Mouse (Mus musculus) lung, postnatal 0 days (tissue): ENCODE results near the gene Ercc8. TPM values are rescaled to one million over a fixed set of nuclear protein-coding genes. Genes with fewer than 3 reads are reported as not detected.

Experiments
- ATAC-seq: fragments of 200-750 bp; cut with Nextera tagmentation; 2 replicates; pipeline ENCODE4 v1.8.0; 2017; ENCODE audit warnings: moderate library complexity
- DNase-seq: peaks from one replicate; pipeline ENCODE4 v3.0.0-alpha.2; 2016; ENCODE audit warnings: low spot score
- H3K27ac ChIP-seq: fragments of 300-500 bp; sonication (generic); 2 replicates; pipeline ENCODE4 v1.5.1; 2014; ENCODE audit warnings: antibody characterized with exemption, mild to moderate bottlenecking, low read length, mixed read lengths
- H3K27me3 ChIP-seq: fragments of 300-500 bp; sonication (generic); replicated peaks from 2 replicates; pipeline ENCODE4 v1.6.1; 2014; ENCODE audit warnings: low read length, mixed read lengths; ENCODE audit not compliant: insufficient read depth
- H3K36me3 ChIP-seq: fragments of 300-500 bp; sonication (generic); 2 replicates; pipeline ENCODE4 v1.6.1; 2014; ENCODE audit warnings: low read length, mixed read lengths; ENCODE audit not compliant: insufficient read depth
- H3K4me1 ChIP-seq: fragments of 300-500 bp; sonication (generic); 2 replicates; pipeline ENCODE4 v1.6.1; 2014; ENCODE audit warnings: antibody characterized with exemption, low read depth, low read length, mixed read lengths; ENCODE audit not compliant: insufficient read depth
- H3K4me2 ChIP-seq: fragments of 300-500 bp; sonication (generic); replicated peaks from 2 replicates; pipeline ENCODE4 v1.6.1; 2014; ENCODE audit warnings: low read depth, mild to moderate bottlenecking, low read length, moderate library complexity, mixed read lengths
- H3K4me3 ChIP-seq: fragments of 300-500 bp; sonication (generic); 2 replicates; pipeline ENCODE4 v1.5.1; 2014; ENCODE audit warnings: low read depth, low read length
- H3K9ac ChIP-seq: fragments of 300-500 bp; sonication (generic); replicated peaks from 2 replicates; pipeline ENCODE4 v1.6.1; 2014; ENCODE audit warnings: low read depth, mild to moderate bottlenecking
- H3K9me3 ChIP-seq: fragments of 300-500 bp; sonication (generic); 2 replicates; pipeline ENCODE4 v1.6.1; 2016; ENCODE audit warnings: low read length, mixed read lengths
- CTCF ChIP-seq: IDR thresholded peaks from 2 replicates; pipeline ENCODE4 v1.5.1; 2016; ENCODE audit warnings: antibody characterized with exemption, mild to moderate bottlenecking
- EP300 ChIP-seq: IDR thresholded peaks from 2 replicates; pipeline ENCODE4 v1.6.1; 2016; ENCODE audit warnings: antibody characterized with exemption, mild to moderate bottlenecking, control low read depth
- WGBS: fragments of 180-500 bp; shearing (Covaris S2); extraction: QIAGEN DNeasy Blood & Tissue Kit; methylation state at CpG from one replicate; pipeline ENCODE4 v1.1.7; 2014; 5-methylcytosine and 5-hydroxymethylcytosine counted together
- polyA plus RNA-seq: library from polyadenylated mRNA; unstranded; fragments of >200 nt; fragmentation: Nextera tagmentation; extraction: Ambion mirVana; gene quantifications from 2 replicates; pipeline ENCODE4 v1.2.1, GENCODE M21; 2015

The Ercc8 gene
- polyA plus RNA-seq, 1 experiment from 2014 or later: 9.0 TPM

GRCm38 (mm10) chr13:108184743-108185255 lies 26.3 kb downstream of the Ercc8 start:
- no peak overlapping the region for H3K4me2 ChIP-seq
- TF ChIP-seq EP300: no peak
- no peak for TF ChIP-seq CTCF
- H3K9me3 ChIP-seq: no peaks in the 10 kb centered on the region
- no peaks in the 10 kb centered on the region for H3K36me3 ChIP-seq
- no peak for DNase-seq
- H3K9ac ChIP-seq: no peak overlapping the region
- no peak overlapping the region for H3K27ac ChIP-seq
- no peak for ATAC-seq
- no peaks in the 10 kb centered on the region for H3K27me3 ChIP-seq
- H3K4me1 ChIP-seq: no peaks in the 10 kb centered on the region
- H3K4me3 ChIP-seq: no peak overlapping the region

GRCm38 (mm10) chr13:108185530-108185929 lies 27.0 kb downstream of the Ercc8 start:
- WGBS: 91% methylated on average over 3 of the region's 3 CpGs
- no peak overlapping the region for H3K27ac ChIP-seq
- no peaks in the 10 kb centered on the region for H3K4me1 ChIP-seq
- no peaks in the 10 kb centered on the region for H3K9me3 ChIP-seq
- DNase-seq: no peak
- H3K27me3 ChIP-seq: no peaks in the 10 kb centered on the region
- H3K4me3 ChIP-seq: no peak overlapping the region
- TF ChIP-seq CTCF (peak; percentile 8; the same call in 1 of the 2 replicates), EP300 (no peak)
- ATAC-seq: no peak
- H3K9ac ChIP-seq: no peak overlapping the region
- no peak overlapping the region for H3K4me2 ChIP-seq
- H3K36me3 ChIP-seq: no peaks in the 10 kb centered on the region

- Histone ChIP-seq H3K36me3 (no peaks in the 10 kb centered on the region), H3K4me2 (no peak overlapping the region), H3K27me3 (no peaks in the 10 kb centered on the region), H3K4me3 (no peak overlapping the region), H3K9me3 (no peaks in the 10 kb centered on the region), H3K4me1 (no peaks in the 10 kb centered on the region), H3K9ac (no peak overlapping the region), H3K27ac (no peak overlapping the region)
- WGBS: 78% methylated on average over 4 of the region's 4 CpGs
- DNase-seq (no peak), ATAC-seq (no peak)
- TF ChIP-seq CTCF (no peak), EP300 (no peak)
Observed at GRCm38 (mm10) chr13:108187994-108188393, 29.5 kb downstream of the Ercc8 start.

DNA sequence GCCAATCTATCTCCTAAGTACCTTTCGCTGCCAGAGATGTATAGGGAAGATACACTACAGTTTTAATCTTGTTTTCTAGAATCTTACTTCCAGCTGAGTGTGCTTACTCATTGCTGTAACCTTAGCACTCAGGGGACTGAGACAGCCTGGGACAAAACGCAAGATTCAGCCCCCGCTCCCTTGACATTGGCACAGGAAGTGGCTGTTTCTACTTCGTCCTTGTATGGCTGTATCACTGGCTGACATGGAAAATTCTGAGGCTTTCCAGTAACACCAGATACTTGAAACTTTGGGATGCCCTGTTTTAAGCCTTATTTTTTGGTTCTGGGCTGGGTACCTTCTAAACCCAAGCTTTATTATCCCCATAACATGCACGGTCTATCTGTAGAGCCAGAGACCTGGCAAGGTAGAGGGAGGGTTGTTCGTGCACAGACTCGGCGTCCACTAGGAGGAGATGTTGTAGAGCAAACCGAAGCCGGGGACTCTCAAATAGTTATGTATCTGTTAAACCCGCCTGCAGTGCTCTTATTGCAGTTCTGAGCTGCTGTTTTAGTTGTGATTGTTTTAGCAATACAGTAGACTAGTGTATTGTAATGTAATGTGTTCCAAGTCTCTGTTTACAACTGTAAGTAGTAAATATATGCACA lies 32.7 kb downstream of the Ercc8 start:
- Histone ChIP-seq H3K36me3 (peaks cover 8% of the 10 kb centered on the region; the same call in 1 of the 2 replicates), H3K27me3 (no peaks in the 10 kb centered on the region), H3K9ac (no peak overlapping the region), H3K4me3 (no peak overlapping the region), H3K4me1 (no peaks in the 10 kb centered on the region), H3K9me3 (no peaks in the 10 kb centered on the region), H3K27ac (no peak overlapping the region), H3K4me2 (no peak overlapping the region)
- TF ChIP-seq EP300: no peak
- peak; percentile 89 for TF ChIP-seq CTCF
- ATAC-seq (peak; percentile 74), DNase-seq (peak; percentile 86)
- WGBS: 44% methylated on average over 11 of the region's 11 CpGs

DNA sequence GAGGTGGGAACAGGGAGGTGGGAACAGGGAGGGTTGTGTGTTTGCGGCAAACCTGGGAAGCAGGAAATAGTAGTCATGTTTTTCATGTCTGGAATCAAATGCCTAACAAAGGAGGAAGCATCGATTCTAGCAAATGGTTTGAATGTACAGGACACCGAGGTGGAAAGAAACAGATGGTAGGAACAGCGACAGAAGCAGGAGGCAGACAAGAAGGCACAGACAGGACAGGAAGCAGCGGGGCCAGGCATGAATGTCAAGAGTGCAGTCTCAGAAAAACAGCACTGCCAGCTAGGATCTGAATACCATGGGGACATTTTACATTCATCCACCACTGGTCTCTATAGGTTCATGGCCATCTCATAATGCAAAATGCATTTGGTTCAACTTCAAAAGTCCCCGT lies 36.9 kb downstream of the Ercc8 start:
- DNase-seq (no peak), ATAC-seq (no peak)
- Histone ChIP-seq H3K27me3 (no peaks in the 10 kb centered on the region), H3K36me3 (peaks cover 8% of the 10 kb centered on the region; the same call in 1 of the 2 replicates), H3K9me3 (no peaks in the 10 kb centered on the region), H3K9ac (no peak overlapping the region), H3K4me2 (no peak overlapping the region), H3K4me3 (no peak overlapping the region), H3K27ac (no peak overlapping the region), H3K4me1 (no peaks in the 10 kb centered on the region)
- WGBS: 77% methylated on average over 6 of the region's 6 CpGs
- no peak for TF ChIP-seq CTCF
- no peak for TF ChIP-seq EP300

- H3K4me1 ChIP-seq: no peaks in the 10 kb centered on the region
- H3K9me3 ChIP-seq: no peaks in the 10 kb centered on the region
- no peak overlapping the region for H3K4me3 ChIP-seq
- no peak overlapping the region for H3K9ac ChIP-seq
- no peak for TF ChIP-seq CTCF
- no peak for TF ChIP-seq EP300
- DNase-seq (no peak), ATAC-seq (no peak)
- no peaks in the 10 kb centered on the region for H3K36me3 ChIP-seq
- 74% methylated on average over 3 of the region's 3 CpGs for WGBS
- no peaks in the 10 kb centered on the region for H3K27me3 ChIP-seq
- no peak overlapping the region for H3K4me2 ChIP-seq
- no peak overlapping the region for H3K27ac ChIP-seq
Observed at GRCm38 (mm10) chr13:108204857-108205256, 46.3 kb downstream of the Ercc8 start.

GRCm38 (mm10) chr13:108207447-108207846 lies 48.9 kb downstream of the Ercc8 start:
- Histone ChIP-seq H3K9ac (no peak overlapping the region), H3K4me2 (no peak overlapping the region), H3K4me1 (no peaks in the 10 kb centered on the region), H3K36me3 (no peaks in the 10 kb centered on the region), H3K27me3 (no peaks in the 10 kb centered on the region), H3K4me3 (no peak overlapping the region), H3K27ac (no peak overlapping the region), H3K9me3 (no peaks in the 10 kb centered on the region)
- ATAC-seq (no peak), DNase-seq (no peak)
- WGBS: 77% methylated on average over 2 of the region's 2 CpGs
- no peak for TF ChIP-seq EP300
- TF ChIP-seq CTCF: no peak
